Mouse (Mus musculus): ENCODE data around the gene Fig4. TPM values are rescaled to one million over a fixed set of nuclear protein-coding genes. Genes with fewer than 3 reads are reported as not detected.

Gene Fig4
- polyA plus RNA-seq, 1 experiment, result 20.8 TPM

DNA sequence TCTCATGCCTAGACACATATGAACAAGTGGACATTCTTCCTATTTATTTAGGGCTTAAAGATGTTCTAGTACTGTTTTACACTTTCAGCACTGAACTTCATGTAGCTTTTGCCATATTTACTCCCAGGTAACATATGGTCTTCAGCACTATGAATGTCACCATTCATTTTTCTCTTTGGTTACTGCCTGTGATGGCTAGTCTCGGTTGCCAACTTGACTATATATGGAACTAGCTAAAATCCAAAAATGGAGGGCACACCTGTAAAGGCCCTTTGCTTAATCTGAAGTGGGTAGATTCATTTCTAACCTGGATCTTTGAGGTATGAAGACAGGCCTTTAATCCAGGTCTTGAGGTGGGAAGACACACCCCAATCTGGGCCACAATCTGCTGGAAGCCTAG is 28.2 kb downstream of the Fig4 start:
- H3K27ac ChIP-seq (ENCODE audit: insufficient read depth, low read length), result no peak overlapping the region
- no peak for TF ChIP-seq CTCF (IDR thresholded peaks at IDR 0.05; ENCODE audit: borderline replicate concordance, insufficient read depth, low read length)
- no peak overlapping the region for H3K4me3 ChIP-seq (ENCODE audit: insufficient read depth, low read length)
- peaks cover 5% of the 10 kb centered on the region; the same call in 1 of the 2 replicates for H3K4me1 ChIP-seq (ENCODE audit: control insufficient read depth, insufficient read depth, low read length)

DNA sequence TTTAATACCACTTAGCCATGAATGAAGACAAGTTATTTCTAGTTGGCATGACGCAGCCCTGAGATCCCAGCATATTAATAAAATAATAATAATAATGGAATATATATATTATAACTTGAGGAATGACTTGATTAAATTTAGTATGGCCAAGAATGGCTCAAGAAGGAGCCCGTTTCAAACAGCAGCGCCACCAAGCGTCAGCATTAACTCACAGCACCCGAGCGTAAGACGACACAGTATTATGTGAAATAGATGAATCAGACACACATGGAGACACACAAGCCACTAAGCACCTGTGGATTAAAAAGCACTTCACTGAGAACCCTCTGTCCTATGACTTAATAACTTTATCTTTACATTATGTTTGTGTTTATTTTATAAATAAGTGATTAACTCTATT is 31.2 kb downstream of the Fig4 start:
- TF ChIP-seq POLR2A (IDR thresholded peaks at IDR 0.05; ENCODE audit: low read depth, low read length), result no peak
- no peak for TF ChIP-seq CTCF (IDR thresholded peaks at IDR 0.05; ENCODE audit: borderline replicate concordance, insufficient read depth, low read length)

DNA sequence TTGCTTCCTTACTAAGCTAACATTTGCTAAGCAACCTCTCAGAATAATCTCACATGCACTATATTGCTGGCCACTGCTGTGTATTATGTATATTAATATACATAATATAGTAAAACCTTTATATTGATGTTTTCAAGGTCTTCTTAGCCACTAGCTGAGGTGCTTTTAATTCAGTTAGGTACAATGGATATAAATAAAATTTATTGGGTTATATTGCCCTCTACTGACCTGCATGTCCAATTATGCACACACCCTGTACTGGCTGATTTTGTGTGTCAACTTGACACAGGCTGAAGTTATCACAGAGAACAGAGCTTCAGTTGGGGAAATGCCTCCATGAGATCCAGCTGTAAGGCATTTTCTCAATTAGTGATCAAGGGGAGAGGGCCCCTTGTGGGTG is 41.2 kb downstream of the Fig4 start:
- no peaks in the 10 kb centered on the region for H3K4me1 ChIP-seq (ENCODE audit: control insufficient read depth, insufficient read depth, low read length)
- no peak overlapping the region for H3K27ac ChIP-seq (ENCODE audit: insufficient read depth, low read length)
- H3K4me3 ChIP-seq (ENCODE audit: insufficient read depth, low read length), result no peak overlapping the region
- TF ChIP-seq CTCF (IDR thresholded peaks at IDR 0.05; ENCODE audit: borderline replicate concordance, insufficient read depth, low read length) (no peak), POLR2A (IDR thresholded peaks at IDR 0.05; ENCODE audit: low read depth, low read length) (no peak)

More for the DNA sequence above, 31.2 kb downstream of the Fig4 start:
- H3K4me3 ChIP-seq (ENCODE audit: insufficient read depth, low read length), result no peak overlapping the region
- peaks cover 5% of the 10 kb centered on the region; the same call in 1 of the 2 replicates for H3K4me1 ChIP-seq (ENCODE audit: control insufficient read depth, insufficient read depth, low read length)
- no peak overlapping the region for H3K27ac ChIP-seq (ENCODE audit: insufficient read depth, low read length)

DNA sequence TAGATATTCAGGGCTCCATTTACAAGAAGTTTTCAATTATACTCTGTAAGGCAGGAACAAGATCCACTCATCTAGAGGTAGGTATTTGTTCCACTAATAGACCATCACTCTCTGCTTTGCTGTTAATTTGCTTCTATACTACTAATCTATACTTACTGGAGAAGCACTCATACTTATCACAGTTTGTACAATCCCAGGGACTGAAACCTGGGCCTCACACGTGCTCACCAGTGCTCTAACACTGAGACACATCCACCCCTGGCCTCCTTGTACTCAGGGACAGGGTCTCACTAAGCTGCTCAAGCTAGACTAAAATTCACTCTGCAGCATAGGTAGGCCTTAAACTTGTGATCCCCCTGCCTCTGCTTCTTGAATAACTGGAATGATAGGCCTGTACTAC is 41.8 kb downstream of the Fig4 start:
- H3K4me1 ChIP-seq (ENCODE audit: control insufficient read depth, insufficient read depth, low read length), result no peaks in the 10 kb centered on the region
- TF ChIP-seq POLR2A (IDR thresholded peaks at IDR 0.05; ENCODE audit: low read depth, low read length) (no peak), CTCF (IDR thresholded peaks at IDR 0.05; ENCODE audit: borderline replicate concordance, insufficient read depth, low read length) (no peak)
- no peak overlapping the region for H3K4me3 ChIP-seq (ENCODE audit: insufficient read depth, low read length)

DNA sequence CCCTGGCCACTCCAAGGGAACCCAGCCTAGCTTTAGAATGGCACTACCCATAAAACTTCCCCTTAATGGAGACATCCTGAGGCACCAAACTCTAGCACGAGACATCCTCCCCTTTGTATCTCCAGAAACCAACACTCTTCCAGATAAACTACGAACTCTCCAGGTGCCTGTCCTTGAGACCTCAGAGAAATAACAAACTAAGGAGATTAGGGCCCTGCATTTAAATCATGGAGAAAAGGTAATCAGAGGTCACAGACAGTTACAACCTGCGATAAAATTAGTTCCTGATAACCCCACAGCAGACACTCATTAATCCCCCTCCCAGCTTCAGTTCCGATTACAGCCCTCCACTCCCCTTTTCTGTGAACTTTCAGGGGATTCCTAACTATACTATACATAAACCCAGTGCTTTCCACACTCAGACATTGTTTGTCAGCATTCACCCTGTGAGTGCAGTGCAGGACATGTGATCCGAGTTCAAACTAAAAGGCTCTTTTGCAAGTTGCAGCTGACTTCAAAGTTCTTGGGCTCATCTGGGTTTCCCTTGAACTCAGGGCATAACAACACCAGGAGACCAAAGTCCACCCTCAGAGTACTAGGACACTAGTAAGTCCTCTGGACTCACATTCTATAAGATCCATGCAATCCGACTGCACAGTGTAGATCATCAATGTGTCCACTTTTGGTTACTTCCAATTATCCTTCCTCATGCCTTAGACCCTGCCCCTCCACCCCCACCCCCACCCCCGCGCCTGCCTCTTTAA is 42.6 kb downstream of the Fig4 start:
- no peak overlapping the region for H3K4me3 ChIP-seq (ENCODE audit: insufficient read depth, low read length)
- TF ChIP-seq CTCF (IDR thresholded peaks at IDR 0.05; ENCODE audit: borderline replicate concordance, insufficient read depth, low read length), result no peak
- TF ChIP-seq POLR2A (IDR thresholded peaks at IDR 0.05; ENCODE audit: low read depth, low read length), result no peak
- no peaks in the 10 kb centered on the region for H3K4me1 ChIP-seq (ENCODE audit: control insufficient read depth, insufficient read depth, low read length)
- no peak overlapping the region for H3K27ac ChIP-seq (ENCODE audit: insufficient read depth, low read length)

More for the DNA sequence above, 41.8 kb downstream of the Fig4 start:
- H3K27ac ChIP-seq (ENCODE audit: insufficient read depth, low read length), result no peak overlapping the region

DNA sequence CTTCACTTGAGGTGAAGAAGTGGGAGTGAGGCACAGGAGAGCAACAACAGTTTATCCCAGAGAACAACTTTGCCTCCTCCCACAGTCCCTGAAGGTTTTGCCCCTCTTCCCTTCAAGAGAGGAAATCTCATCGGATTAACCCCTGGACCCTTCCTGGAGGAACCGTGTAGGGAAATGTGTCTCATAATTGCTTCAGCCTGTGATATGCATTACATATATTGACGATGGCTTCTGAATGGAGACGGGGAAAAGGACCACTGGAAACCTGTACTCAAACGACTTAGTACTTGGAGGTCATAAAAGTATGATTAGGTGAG is 52.4 kb downstream of the Fig4 start:
- H3K4me1 ChIP-seq (ENCODE audit: control insufficient read depth, insufficient read depth, low read length), result no peaks in the 10 kb centered on the region
- no peak overlapping the region for H3K4me3 ChIP-seq (ENCODE audit: insufficient read depth, low read length)
- no peak for TF ChIP-seq POLR2A (IDR thresholded peaks at IDR 0.05; ENCODE audit: low read depth, low read length)
- TF ChIP-seq CTCF (IDR thresholded peaks at IDR 0.05; ENCODE audit: borderline replicate concordance, insufficient read depth, low read length), result no peak
- H3K27ac ChIP-seq (ENCODE audit: insufficient read depth, low read length), result no peak overlapping the region

DNA sequence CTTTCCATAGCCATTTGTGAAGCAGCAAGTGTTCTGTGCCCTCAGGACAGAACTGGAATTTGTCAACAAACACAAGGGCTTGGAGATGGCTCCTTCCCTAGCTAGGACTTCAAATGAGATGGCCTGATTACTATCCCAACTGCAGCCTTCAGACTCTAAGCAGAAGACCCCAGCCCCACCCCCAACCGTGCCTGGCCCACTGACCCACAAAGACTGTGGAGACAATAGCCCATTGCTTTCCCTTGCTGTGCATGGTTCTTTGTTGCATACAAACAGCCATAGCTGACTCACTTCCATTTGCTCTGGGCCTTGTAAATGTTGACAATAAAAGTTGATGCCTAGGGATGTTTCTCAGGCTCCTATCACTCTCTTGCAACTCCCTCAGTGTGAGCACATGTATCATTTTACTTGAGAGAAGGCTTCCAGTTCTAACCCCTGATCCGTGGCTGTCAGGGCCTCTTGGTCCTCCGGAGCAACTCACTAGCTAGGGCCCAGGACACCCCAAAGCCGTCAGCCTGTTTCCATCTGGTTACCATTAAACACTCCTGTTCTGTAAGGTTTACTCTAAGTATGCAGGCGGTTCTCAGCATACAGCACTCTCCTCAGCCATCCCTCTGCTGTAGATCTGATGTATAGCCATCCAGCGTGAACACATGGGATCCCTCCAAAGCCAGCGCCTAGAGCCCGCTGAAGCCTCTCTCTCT is 52.9 kb downstream of the Fig4 start:
- TF ChIP-seq CTCF (IDR thresholded peaks at IDR 0.05; ENCODE audit: borderline replicate concordance, insufficient read depth, low read length) (no peak), POLR2A (IDR thresholded peaks at IDR 0.05; ENCODE audit: low read depth, low read length) (no peak)
- Histone ChIP-seq H3K4me1 (ENCODE audit: control insufficient read depth, insufficient read depth, low read length) (no peaks in the 10 kb centered on the region), H3K4me3 (ENCODE audit: insufficient read depth, low read length) (no peak overlapping the region), H3K27ac (ENCODE audit: insufficient read depth, low read length) (no peak overlapping the region)

DNA sequence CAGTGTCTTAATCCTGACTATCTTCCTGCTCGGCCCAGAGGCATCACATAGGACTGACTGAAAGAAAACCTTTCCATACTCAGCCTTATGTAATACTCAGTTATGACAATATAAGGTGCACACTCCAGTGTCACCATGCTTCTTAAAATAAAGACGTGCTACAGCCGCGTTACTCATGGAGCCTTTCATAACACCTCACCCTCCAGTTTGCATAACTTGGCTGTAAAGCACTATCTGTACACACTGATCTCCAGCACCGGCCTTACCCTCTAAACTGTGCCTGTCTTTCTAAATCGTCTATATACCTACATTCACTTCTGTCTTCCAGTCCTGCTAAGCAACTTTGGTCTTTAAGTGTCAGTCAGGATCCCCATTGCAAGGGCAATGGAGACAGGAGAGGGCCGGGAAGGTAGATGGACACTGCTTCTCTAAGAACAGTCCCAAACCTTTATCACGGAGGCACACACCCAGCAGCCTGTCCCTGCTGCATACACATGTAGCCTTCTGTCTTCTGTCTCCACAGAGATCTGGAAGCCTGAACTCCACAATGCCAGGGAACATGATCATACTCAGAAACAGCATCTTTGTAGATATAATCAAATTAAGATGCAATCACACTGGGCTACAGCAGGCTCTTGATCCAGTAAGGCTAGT is 53.9 kb downstream of the Fig4 start:
- Histone ChIP-seq H3K4me1 (ENCODE audit: control insufficient read depth, insufficient read depth, low read length) (no peaks in the 10 kb centered on the region), H3K4me3 (ENCODE audit: insufficient read depth, low read length) (no peak overlapping the region), H3K27ac (ENCODE audit: insufficient read depth, low read length) (no peak overlapping the region)
- TF ChIP-seq CTCF (IDR thresholded peaks at IDR 0.05; ENCODE audit: borderline replicate concordance, insufficient read depth, low read length) (no peak), POLR2A (IDR thresholded peaks at IDR 0.05; ENCODE audit: low read depth, low read length) (no peak)

DNA sequence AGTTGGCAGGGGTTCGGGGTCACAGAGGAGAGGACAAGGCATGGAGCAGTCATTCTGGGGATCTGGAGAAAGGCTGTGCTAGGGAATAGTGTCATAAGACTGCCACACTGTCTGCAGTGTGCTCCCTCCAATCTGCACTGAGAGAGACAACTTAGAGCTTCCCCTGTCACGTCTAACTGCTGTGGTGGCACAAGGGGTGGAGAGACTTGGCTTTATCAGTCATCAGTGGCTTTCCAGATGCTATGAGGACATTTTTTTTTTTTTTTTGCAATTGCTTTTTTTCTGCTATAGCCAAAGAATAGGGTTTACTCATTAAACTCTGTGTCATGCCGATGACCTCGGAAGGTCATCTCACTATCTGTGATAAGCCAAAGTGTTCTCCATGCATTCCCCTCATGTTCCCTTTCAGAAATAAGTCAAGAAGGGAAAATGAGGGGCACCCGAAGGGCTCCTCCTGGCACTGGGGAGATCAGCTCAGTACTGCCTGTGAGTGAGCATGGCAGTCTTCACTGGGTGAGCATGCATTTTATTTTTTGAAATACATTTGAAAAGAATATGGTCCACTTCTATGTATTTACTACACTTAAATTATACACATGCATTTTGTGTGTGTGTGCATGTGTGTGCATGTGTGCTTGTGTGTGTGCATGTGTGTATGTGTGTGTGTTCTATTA is 55.1 kb downstream of the Fig4 start:
- TF ChIP-seq POLR2A (IDR thresholded peaks at IDR 0.05; ENCODE audit: low read depth, low read length) (no peak), CTCF (IDR thresholded peaks at IDR 0.05; ENCODE audit: borderline replicate concordance, insufficient read depth, low read length) (no peak)
- Histone ChIP-seq H3K4me1 (ENCODE audit: control insufficient read depth, insufficient read depth, low read length) (no peaks in the 10 kb centered on the region), H3K4me3 (ENCODE audit: insufficient read depth, low read length) (no peak overlapping the region), H3K27ac (ENCODE audit: insufficient read depth, low read length) (no peak overlapping the region)
